Mouse (Mus musculus): ENCODE data around the gene 2310007B03Rik. TPM values are rescaled to one million over a fixed set of nuclear protein-coding genes. Genes with fewer than 3 reads are reported as not detected.

Gene 2310007B03Rik
- polyA plus RNA-seq, 1 experiment, result 7.9 TPM

GRCm38 (mm10) chr1:93190726-93191305 lies 30.1 kb upstream of the 2310007B03Rik start:
- Histone ChIP-seq H3K27ac (ENCODE audit: insufficient read depth, low read depth, low read length) (no peak overlapping the region), H3K27me3 (replicated peaks; ENCODE audit: control insufficient read depth, insufficient read depth, low read length) (no peaks in the 10 kb centered on the region), H3K36me3 (ENCODE audit: control insufficient read depth, insufficient read depth, low read length) (no peaks in the 10 kb centered on the region), H3K4me3 (ENCODE audit: insufficient read depth, low read depth, low read length) (no peak overlapping the region), H3K4me1 (ENCODE audit: control insufficient read depth, insufficient read depth, low read length) (no peaks in the 10 kb centered on the region)
- WGBS, result 29% methylated on average over 12 of the region's 17 CpGs
- no peak for DNase-seq
- no peak for TF ChIP-seq POLR2A (IDR thresholded peaks at IDR 0.05; ENCODE audit: low read depth, low read length)
- TF ChIP-seq CTCF (conservative IDR thresholded peaks at IDR 0.05; ENCODE audit: insufficient read depth, insufficient read length, low read depth, low read length), result no peak

DNA sequence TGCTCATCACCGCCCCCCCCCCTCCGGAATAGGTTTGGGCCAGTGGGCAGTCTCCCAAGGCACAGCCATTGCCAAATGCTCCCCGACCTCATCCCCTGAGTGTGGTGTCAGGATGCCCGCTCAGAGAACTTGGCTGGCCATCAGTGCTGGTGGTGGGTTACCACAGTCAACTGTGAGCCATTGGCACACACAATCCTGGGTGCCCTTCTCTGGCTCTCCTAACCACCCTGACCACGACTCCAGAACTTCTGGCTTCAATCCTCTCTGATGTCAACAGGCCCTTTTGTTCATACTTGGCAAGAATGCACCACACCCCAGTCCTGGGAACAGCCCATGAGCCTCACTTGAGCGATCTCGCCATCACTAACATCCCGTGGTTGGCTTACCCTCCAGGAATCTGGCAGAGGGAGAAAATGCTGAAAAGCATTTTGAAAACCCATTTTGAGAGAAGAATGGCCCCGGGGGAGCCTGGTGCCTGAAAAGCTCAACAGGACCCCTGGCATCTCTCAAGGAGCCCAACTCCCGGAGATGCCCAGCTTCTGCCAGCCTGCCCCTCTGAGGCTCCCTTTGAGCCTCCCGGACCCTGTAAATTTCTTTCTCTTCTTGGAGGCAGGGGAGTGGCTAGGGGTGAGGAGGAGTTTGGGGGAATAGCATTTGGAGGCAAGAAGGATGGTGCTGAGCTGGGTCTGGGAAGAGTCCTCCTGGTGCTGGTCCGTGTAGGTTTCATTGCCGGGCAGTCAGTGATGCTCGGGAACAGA lies 23.5 kb upstream of the 2310007B03Rik start:
- H3K4me1 ChIP-seq (ENCODE audit: control insufficient read depth, insufficient read depth, low read length), result no peaks in the 10 kb centered on the region
- DNase-seq, result no peak
- no peak overlapping the region for H3K27ac ChIP-seq (ENCODE audit: insufficient read depth, low read depth, low read length)
- no peaks in the 10 kb centered on the region for H3K36me3 ChIP-seq (ENCODE audit: control insufficient read depth, insufficient read depth, low read length)
- no peak overlapping the region for H3K4me3 ChIP-seq (ENCODE audit: insufficient read depth, low read depth, low read length)
- no peak for TF ChIP-seq POLR2A (IDR thresholded peaks at IDR 0.05; ENCODE audit: low read depth, low read length)
- H3K27me3 ChIP-seq (replicated peaks; ENCODE audit: control insufficient read depth, insufficient read depth, low read length), result no peaks in the 10 kb centered on the region
- 80% methylated on average over 14 of the region's 14 CpGs for WGBS

GRCm38 (mm10) chr1:93182281-93182680 lies 21.5 kb upstream of the 2310007B03Rik start:
- Histone ChIP-seq H3K4me3 (ENCODE audit: insufficient read depth, low read depth, low read length) (no peak overlapping the region), H3K27me3 (replicated peaks; ENCODE audit: control insufficient read depth, insufficient read depth, low read length) (no peaks in the 10 kb centered on the region), H3K27ac (ENCODE audit: insufficient read depth, low read depth, low read length) (no peak overlapping the region), H3K4me1 (ENCODE audit: control insufficient read depth, insufficient read depth, low read length) (no peaks in the 10 kb centered on the region), H3K36me3 (ENCODE audit: control insufficient read depth, insufficient read depth, low read length) (no peaks in the 10 kb centered on the region)
- DNase-seq, result no peak
- WGBS, result 88% methylated on average over 7 of the region's 7 CpGs
- TF ChIP-seq CTCF (conservative IDR thresholded peaks at IDR 0.05; ENCODE audit: insufficient read depth, insufficient read length, low read depth, low read length) (no peak), POLR2A (IDR thresholded peaks at IDR 0.05; ENCODE audit: low read depth, low read length) (no peak)

DNA sequence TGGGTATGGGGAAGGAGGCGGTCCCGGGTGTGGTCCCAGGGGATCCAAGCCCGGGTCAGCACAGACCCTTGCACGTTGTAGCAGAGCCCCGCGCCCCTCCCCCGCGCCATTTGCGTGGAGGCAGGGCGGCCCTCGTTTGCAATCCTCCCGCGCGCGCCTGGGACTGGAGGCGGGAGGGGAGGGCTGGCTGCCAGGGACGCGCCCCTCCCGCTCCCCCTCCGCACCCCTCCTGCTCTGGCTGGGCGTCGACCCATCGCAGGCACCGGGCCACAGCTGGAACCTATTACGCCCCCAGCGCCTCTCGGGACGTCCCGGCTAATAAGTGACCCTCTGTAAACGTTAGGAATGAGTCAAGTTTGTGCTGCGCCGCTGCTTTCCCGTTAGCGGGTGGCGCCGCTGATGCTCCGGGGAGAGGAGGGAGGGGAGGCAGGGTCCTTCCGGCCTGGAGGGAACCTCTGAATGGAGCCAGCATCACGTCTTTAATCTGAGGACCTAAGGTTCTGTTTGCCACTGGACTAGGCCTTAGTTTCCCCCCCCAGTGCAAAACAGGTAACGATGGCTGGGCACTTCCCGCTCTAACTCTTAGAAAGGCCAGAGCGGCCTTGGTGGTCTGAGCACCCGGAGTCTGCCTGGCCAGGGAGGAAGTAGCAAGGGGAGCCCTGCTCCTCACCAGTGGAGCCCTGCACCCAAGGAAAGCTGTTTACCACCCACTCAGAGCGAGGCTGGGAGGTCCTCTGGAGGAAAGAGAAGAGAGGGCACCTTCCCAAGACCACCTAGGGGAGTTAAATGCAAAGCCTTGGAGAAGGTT lies 16.0 kb upstream of the 2310007B03Rik start:
- H3K36me3 ChIP-seq (ENCODE audit: control insufficient read depth, insufficient read depth, low read length), result no peaks in the 10 kb centered on the region
- H3K4me3 ChIP-seq (ENCODE audit: insufficient read depth, low read depth, low read length), result peak overlapping the region; percentile 8; the same call in 1 of the 2 replicates
- no peak for TF ChIP-seq POLR2A (IDR thresholded peaks at IDR 0.05; ENCODE audit: low read depth, low read length)
- TF ChIP-seq CTCF (conservative IDR thresholded peaks at IDR 0.05; ENCODE audit: insufficient read depth, insufficient read length, low read depth, low read length), result no peak
- H3K27ac ChIP-seq (ENCODE audit: insufficient read depth, low read depth, low read length), result no peak overlapping the region
- no peaks in the 10 kb centered on the region for H3K27me3 ChIP-seq (replicated peaks; ENCODE audit: control insufficient read depth, insufficient read depth, low read length)
- WGBS, result 7% methylated on average over 41 of the region's 44 CpGs
- peak; percentile 37 for DNase-seq
- no peaks in the 10 kb centered on the region for H3K4me1 ChIP-seq (ENCODE audit: control insufficient read depth, insufficient read depth, low read length)

DNA sequence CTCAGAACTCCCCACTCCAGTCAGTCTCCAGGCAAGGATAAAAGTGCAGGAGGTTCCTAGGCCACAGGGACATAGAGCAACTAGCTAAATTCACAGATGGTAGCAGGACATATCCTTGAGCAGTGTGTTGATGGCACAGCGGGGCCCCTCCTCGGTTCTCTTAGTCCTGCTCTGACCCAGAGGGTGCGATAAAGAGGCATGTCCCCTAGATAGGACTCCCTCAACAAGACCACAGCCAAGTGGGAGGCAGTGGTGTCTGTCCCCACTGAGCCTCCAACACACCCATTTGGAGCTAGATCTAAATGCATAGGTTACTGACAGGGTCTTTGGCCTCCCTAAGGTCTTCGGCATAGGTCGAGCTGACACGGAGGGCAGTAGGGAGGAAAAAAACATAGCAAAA lies 15.1 kb upstream of the 2310007B03Rik start:
- Histone ChIP-seq H3K27ac (ENCODE audit: insufficient read depth, low read depth, low read length) (no peak overlapping the region), H3K4me3 (ENCODE audit: insufficient read depth, low read depth, low read length) (no peak overlapping the region), H3K4me1 (ENCODE audit: control insufficient read depth, insufficient read depth, low read length) (no peaks in the 10 kb centered on the region), H3K27me3 (replicated peaks; ENCODE audit: control insufficient read depth, insufficient read depth, low read length) (no peaks in the 10 kb centered on the region), H3K36me3 (ENCODE audit: control insufficient read depth, insufficient read depth, low read length) (no peaks in the 10 kb centered on the region)
- no peak for DNase-seq
- no peak for TF ChIP-seq CTCF (conservative IDR thresholded peaks at IDR 0.05; ENCODE audit: insufficient read depth, insufficient read length, low read depth, low read length)
- no peak for TF ChIP-seq POLR2A (IDR thresholded peaks at IDR 0.05; ENCODE audit: low read depth, low read length)
- 37% methylated on average over 6 of the region's 6 CpGs for WGBS

GRCm38 (mm10) chr1:93174399-93174798 lies 13.7 kb upstream of the 2310007B03Rik start:
- Histone ChIP-seq H3K27me3 (replicated peaks; ENCODE audit: control insufficient read depth, insufficient read depth, low read length) (no peaks in the 10 kb centered on the region), H3K27ac (ENCODE audit: insufficient read depth, low read depth, low read length) (no peak overlapping the region), H3K36me3 (ENCODE audit: control insufficient read depth, insufficient read depth, low read length) (no peaks in the 10 kb centered on the region), H3K4me1 (ENCODE audit: control insufficient read depth, insufficient read depth, low read length) (no peaks in the 10 kb centered on the region), H3K4me3 (ENCODE audit: insufficient read depth, low read depth, low read length) (no peak overlapping the region)
- WGBS, result under 1% methylated on average over 4 of the region's 4 CpGs
- peak; percentile 76 for DNase-seq
- TF ChIP-seq POLR2A (IDR thresholded peaks at IDR 0.05; ENCODE audit: low read depth, low read length), result no peak
- TF ChIP-seq CTCF (conservative IDR thresholded peaks at IDR 0.05; ENCODE audit: insufficient read depth, insufficient read length, low read depth, low read length), result peak; percentile 98

DNA sequence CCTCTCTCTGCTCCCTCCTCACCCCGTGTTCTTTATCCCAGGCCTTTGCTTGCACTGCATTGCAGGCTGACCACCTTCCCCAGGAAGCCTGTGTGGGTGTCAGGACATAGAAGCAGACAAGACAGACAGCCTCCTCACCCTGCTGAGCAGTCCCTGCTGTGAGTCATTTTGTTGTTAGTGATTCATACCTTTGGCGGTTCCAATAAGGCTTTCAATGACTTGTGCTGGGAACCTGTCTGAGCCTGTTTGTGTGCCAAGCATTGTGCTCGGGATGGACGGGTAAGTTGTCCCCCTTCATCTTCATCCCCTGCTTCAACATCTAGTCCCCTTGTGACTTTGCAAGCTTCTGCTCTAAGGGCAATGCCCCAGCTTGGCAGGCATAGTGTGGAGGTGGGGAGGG lies 12.9 kb upstream of the 2310007B03Rik start:
- TF ChIP-seq CTCF (conservative IDR thresholded peaks at IDR 0.05; ENCODE audit: insufficient read depth, insufficient read length, low read depth, low read length), result no peak
- TF ChIP-seq POLR2A (IDR thresholded peaks at IDR 0.05; ENCODE audit: low read depth, low read length), result no peak
- no peak for DNase-seq
- Histone ChIP-seq H3K27me3 (replicated peaks; ENCODE audit: control insufficient read depth, insufficient read depth, low read length) (no peaks in the 10 kb centered on the region), H3K4me1 (ENCODE audit: control insufficient read depth, insufficient read depth, low read length) (no peaks in the 10 kb centered on the region), H3K4me3 (ENCODE audit: insufficient read depth, low read depth, low read length) (no peak overlapping the region), H3K27ac (ENCODE audit: insufficient read depth, low read depth, low read length) (no peak overlapping the region), H3K36me3 (ENCODE audit: control insufficient read depth, insufficient read depth, low read length) (no peaks in the 10 kb centered on the region)
- WGBS, result 68% methylated on average over 4 of the region's 4 CpGs

All from kidney, adult 2 months (tissue).